Mouse (Mus musculus) left cerebral cortex, adult 8-10 months (tissue): ENCODE data around the gene Hoxc11. TPM values are rescaled to one million over a fixed set of nuclear protein-coding genes. Genes with fewer than 3 reads are reported as not detected.

Source experiments
- DNase-seq, 2 experiments: peaks; one replicate each; pipeline ENCODE4 v3.0.0; 2022; ENCODE audit warnings: low spot score in 2 of 2
- total RNA-seq, 4 experiments: library from RNA; stranded (reverse); gene quantifications; 2 replicates each; pipeline ENCODE4 v1.2.4; 2022

Hoxc11 gene
- total RNA-seq, 4 experiments from 2014 or later, result not detected

GRCm38 (mm10) chr15:102980912-102981311, 26.7 kb downstream of the Hoxc11 start:
- DNase-seq, result no peak

- no peak for DNase-seq
Measured at GRCm38 (mm10) chr15:102981379-102982288, 27.4 kb downstream of the Hoxc11 start.

GRCm38 (mm10) chr15:102983716-102984115, 29.5 kb downstream of the Hoxc11 start:
- DNase-seq, result no peak

GRCm38 (mm10) chr15:102984521-102984920, 30.3 kb downstream of the Hoxc11 start:
- DNase-seq, result no peak

GRCm38 (mm10) chr15:102984925-102985324, 30.7 kb downstream of the Hoxc11 start:
- DNase-seq, result no peak

- DNase-seq, result peak; percentile 46 to 90
Measured at GRCm38 (mm10) chr15:102987124-102987833, 33.1 kb downstream of the Hoxc11 start.

GRCm38 (mm10) chr15:102988078-102988477, 33.9 kb downstream of the Hoxc11 start:
- DNase-seq, result no peak

- no peak for DNase-seq
Measured at GRCm38 (mm10) chr15:102990461-102991397, 36.5 kb downstream of the Hoxc11 start, which contains the start of gene Hoxc8. TSS of gene Hoxc8 (plus strand) at chr15:102990607.

GRCm38 (mm10) chr15:102991782-102992181, 37.6 kb downstream of the Hoxc11 start:
- no peak for DNase-seq

GRCm38 (mm10) chr15:102992206-102992605, 38.0 kb downstream of the Hoxc11 start:
- DNase-seq, result no peak

DNA sequence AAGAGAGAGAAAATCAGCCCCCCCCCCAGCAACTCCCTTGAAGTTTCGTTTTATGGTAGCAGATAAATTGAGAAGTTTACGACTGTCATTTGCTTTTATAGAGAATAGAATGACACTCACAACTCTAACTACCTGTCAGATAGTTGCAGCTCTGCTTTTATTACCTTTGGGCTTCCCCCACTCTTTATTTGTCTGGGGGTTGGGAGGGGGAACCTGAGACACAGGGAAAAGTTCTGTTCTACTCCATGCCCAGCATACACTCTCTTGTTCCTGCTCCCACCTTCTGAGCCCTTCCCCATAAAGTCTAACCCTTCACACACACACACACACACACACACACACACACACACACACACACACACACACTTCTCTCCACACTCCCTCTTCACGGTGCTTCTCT, 38.6 kb downstream of the Hoxc11 start:
- no peak for DNase-seq

DNA sequence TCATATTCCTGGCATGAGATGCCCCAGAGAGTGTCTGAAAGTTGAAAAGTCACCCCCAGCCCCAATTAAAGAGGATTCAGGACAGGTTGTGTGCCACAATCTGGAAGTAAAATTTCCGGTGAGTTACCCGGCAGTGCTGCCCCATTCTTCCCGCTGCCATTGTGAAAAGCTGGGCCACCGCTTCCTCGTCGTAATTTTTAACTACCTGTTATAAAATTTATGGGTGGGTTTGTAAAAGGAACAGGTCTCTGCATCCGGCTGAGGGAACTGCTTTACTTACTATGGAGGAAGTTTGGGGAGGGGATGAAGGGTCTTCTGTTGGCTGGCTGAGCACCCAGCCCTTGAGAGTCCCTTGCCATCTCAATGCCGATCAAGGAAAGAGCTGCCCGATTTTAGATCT, 42.3 kb downstream of the Hoxc11 start:
- no peak for DNase-seq

DNA sequence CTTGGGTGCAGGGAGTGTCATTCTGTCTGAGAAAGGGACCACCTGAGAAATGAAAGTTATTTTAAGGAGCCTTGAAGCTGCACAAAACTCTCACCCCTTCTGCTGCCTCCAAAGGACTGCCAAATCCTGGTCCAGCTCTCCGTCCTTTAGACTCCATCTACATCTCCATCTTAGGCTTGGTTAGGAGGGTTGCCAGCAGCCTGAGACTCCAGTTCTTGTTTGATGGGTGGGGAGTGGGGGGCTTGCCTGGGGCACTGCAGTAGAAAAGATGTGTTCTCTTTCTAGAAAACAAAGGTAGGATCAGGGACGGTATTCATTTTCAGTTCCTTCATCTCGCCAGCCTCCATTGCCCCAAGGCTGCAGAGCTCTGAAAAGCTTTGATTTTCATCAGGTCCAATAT, 43.2 kb downstream of the Hoxc11 start:
- DNase-seq, result no peak

DNA sequence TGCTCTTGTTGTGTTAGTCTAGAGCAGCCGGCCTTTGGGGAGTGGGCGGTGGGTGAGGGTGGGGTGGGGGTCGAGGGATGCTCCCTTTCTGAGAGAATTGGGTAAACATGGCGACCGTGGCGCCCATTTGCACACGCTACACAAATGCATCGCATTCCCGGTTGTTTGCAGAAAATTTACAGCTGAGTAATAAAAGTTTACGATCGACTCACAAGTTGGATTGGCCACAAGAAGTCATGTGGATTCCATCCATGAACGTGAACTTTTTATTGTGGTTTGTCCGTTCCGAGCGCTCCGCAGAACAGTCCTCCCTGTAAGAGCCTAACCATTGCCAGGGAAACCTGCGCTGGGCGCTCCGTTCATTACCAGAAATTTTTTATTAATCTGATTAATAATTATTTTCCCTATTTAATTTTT, 43.7 kb downstream of the Hoxc11 start, which contains the start of gene Hoxc6:
Gene Hoxc6 (plus strand): TSS at position 319 of the 417 bp plus-strand sequence.
- DNase-seq, result no peak

DNA sequence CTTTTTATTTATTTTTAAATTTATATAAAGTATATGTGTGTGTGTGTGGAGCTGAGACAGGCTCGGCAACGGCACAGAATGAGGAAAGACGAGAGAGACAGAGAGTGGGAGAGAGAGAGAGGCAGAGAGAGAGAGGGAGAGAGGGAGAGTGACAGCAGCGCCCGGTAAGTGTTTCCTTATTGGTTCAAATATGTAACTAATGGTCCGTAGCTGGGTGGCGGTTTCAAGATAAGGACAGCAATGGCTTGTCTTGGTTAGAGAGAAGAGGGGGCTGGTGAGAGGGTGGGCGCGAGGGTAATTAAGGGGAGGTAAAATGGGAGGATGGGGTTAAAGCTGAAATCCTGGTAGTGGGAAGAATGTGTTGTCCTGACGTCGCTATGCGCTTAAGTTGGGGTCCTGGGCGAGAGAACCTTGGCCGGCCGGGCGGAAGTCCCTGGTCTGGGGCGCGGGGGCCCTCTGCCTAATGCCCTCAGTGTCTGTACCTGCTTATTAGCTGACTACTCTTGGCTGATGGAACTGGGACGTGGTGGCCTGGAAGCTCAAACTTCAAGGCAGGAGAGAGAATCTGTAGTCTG, 44.5 kb downstream of the Hoxc11 start:
- DNase-seq, result no peak

DNA sequence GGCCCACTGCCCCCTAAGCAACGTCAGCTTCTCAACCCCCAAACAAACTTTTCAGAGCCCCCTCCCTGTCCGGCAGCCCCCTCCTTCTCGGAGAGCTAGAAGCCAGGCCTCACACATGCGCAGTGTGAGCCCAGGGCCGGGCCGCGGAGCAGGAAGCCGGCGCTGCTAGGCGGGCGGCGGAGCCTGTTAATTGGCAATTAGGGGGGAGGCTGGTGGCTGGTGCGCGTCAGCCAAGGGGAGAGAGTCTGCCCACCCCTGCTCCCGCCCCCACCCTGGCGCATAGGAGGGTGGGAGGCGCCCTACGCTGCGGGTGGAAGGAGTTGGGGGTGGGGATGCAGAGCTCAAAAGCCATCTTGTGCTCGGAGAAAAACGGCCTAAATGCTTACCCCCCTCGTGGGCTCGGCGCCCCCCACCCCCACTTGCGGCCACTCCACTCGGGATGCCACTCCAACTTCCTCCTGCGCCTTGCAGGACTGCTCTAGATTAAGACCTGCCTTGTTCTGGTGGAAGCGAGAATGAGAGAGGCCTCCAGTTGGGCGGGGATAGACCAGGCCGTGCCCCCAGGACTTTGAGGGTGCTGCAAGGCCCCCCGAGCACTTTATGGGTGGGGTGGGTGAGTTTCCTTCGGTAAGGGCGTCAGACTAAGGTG, 45.1 kb downstream of the Hoxc11 start:
- DNase-seq, result no peak

DNA sequence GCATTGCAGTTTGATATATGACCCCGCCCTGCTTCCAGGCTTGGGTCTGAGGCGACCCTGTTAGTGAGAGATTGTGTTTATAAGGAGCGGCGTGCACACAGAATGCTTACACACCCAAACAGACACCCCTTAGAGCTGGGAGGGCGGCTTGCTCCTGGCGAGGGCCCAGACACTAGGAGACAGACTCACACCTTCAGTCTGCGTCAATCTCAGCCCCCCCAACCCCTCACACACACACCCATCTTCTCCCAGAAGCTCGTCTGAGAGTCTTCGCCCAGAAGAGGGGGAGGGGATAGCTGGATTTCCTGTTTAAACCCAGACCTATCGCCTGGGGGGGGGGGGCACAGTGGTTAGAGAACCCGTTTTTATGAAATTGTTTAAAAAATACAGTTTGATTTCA, 45.7 kb downstream of the Hoxc11 start:
- DNase-seq, result no peak

DNA sequence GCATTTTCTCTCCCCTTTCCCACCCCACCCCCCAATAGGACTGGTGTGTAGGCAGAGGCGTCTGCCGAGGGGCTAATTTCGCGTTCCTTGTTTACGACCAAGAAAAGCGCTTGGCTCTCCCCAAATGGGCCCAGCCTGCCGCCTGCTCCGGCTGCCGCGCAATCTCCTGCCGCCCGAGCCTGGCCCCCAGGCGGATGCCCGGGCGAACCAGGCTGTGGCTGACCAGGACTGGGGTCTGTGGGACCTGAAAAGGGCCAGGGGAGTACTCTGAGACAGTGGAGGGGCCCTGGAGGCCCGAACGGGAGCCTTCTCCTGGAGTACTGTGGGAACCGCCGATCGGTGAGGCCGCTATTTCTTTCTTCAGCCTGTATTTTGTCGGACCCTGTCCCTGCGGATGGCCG, 46.3 kb downstream of the Hoxc11 start:
- no peak for DNase-seq

GRCm38 (mm10) chr15:103001370-103001769, 47.1 kb downstream of the Hoxc11 start:
- no peak for DNase-seq

- DNase-seq, result no peak
Measured at GRCm38 (mm10) chr15:103002156-103002555, 47.9 kb downstream of the Hoxc11 start.
